Mouse (Mus musculus) mouse embryonic stem cell (cell line): Measurements from ENCODE around the gene Dlk1.

Source experiments
- in situ Hi-C, 2 experiments: fragments of 300-500 bp; cut with MboI; formaldehyde crosslinking; loops; 1 replicate in 1 of 2; 3 replicates in 1 of 2; pipeline ENCODE4 v1.14.3; 2019 to 2020; ENCODE audit warnings: low sequenced_read_pairs in 2 of 2, low pct_unique_long_range_greater_than_20kb in 1 of 2, mixed read lengths in 1 of 2; ENCODE audit not compliant: unreplicated experiment in 1 of 2

Gene Dlk1

GRCm38 (mm10) chr12:109436852-109437251 is 15.8 kb upstream of the Dlk1 start:
- in situ Hi-C loops, result loop anchor here (25.0 kb wide), 1 partner anchor 525 kb away; no protein-coding TSS in a partner anchor

GRCm38 (mm10) chr12:109437559-109438350 is 14.9 kb upstream of the Dlk1 start:
- in situ Hi-C loops, result loop anchor here (25.0 kb wide), 1 partner anchor 525 kb away; no protein-coding TSS in a partner anchor

GRCm38 (mm10) chr12:109438383-109438782 is 14.2 kb upstream of the Dlk1 start:
- in situ Hi-C loops, result loop anchor here (25.0 kb wide), 1 partner anchor 524 kb away; no protein-coding TSS in a partner anchor

GRCm38 (mm10) chr12:109439974-109440373 is 12.6 kb upstream of the Dlk1 start:
- in situ Hi-C loops, result loop anchor here (25.0 kb wide), 1 partner anchor 522 kb away; no protein-coding TSS in a partner anchor

- in situ Hi-C loops, result loop anchor here (25.0 kb wide), 1 partner anchor 521 kb away; no protein-coding TSS in a partner anchor
These were observed 11.3 kb upstream of the Dlk1 start for GRCm38 (mm10) chr12:109441366-109441765.

GRCm38 (mm10) chr12:109442115-109442514 is 10.5 kb upstream of the Dlk1 start:
- in situ Hi-C loops, result loop anchor here (25.0 kb wide), 1 partner anchor 520 kb away; no protein-coding TSS in a partner anchor

GRCm38 (mm10) chr12:109443276-109443675 is 9.3 kb upstream of the Dlk1 start:
- in situ Hi-C loops, result loop anchor here (25.0 kb wide), 1 partner anchor 519 kb away; no protein-coding TSS in a partner anchor

- in situ Hi-C loops, result loop anchor here (25.0 kb wide), 1 partner anchor 517 kb away; no protein-coding TSS in a partner anchor
These were observed 7.6 kb upstream of the Dlk1 start for GRCm38 (mm10) chr12:109444999-109445398.

GRCm38 (mm10) chr12:109445499-109446235 is 7.0 kb upstream of the Dlk1 start:
- in situ Hi-C loops, result loop anchor here (25.0 kb wide), 1 partner anchor 517 kb away; no protein-coding TSS in a partner anchor

GRCm38 (mm10) chr12:109446236-109446941 is 6.2 kb upstream of the Dlk1 start:
- in situ Hi-C loops, result loop anchor here (25.0 kb wide), 1 partner anchor 516 kb away; no protein-coding TSS in a partner anchor

- in situ Hi-C loops, result loop anchor here (25.0 kb wide), 1 partner anchor 513 kb away; no protein-coding TSS in a partner anchor
These were observed 2.9 kb upstream of the Dlk1 start for GRCm38 (mm10) chr12:109449421-109450411.

- in situ Hi-C loops, result no loop called here
These were observed 708 bp downstream of the Dlk1 start for GRCm38 (mm10) chr12:109453065-109453997.

- in situ Hi-C loops, result no loop called here
These were observed 1.5 kb downstream of the Dlk1 start for GRCm38 (mm10) chr12:109454137-109454536.

- in situ Hi-C loops, result no loop called here
These were observed 4.0 kb downstream of the Dlk1 start for GRCm38 (mm10) chr12:109456531-109457202.

GRCm38 (mm10) chr12:109457836-109458235 is 5.2 kb downstream of the Dlk1 start:
- in situ Hi-C loops, result no loop called here

GRCm38 (mm10) chr12:109458896-109459295 is 6.3 kb downstream of the Dlk1 start:
- in situ Hi-C loops, result no loop called here
